Mouse (Mus musculus): ENCODE data around the gene Sel1l. TPM values are rescaled to one million over a fixed set of nuclear protein-coding genes. Genes with fewer than 3 reads are reported as not detected.
A peak's percentile ranks its signal among the peaks of the same experiment; 100 is the strongest.

Sel1l gene
- total and polyA plus RNA-seq, 3 experiments: 57.1 to 107 (median 80.1) TPM

- no peaks in the 10 kb centered on the region for H3K9me3 ChIP-seq (replicated peaks)
- ATAC-seq (ENCODE audit: extremely low read depth, insufficient number of reproducible peaks, low FRiP score, poor library complexity, severe bottlenecking) (0 out of 2 replicates have a peak, but pooled peaks have one; percentile 17), DNase-seq (ENCODE audit: low spot score) (no peak)
- no peak overlapping the region for H3K4me3 ChIP-seq (ENCODE audit: low read depth, low read length)
- H3K36me3 ChIP-seq (replicated peaks): peaks cover 65% of the 10 kb centered on the region
- peaks cover 26% of the 10 kb centered on the region for H3K4me1 ChIP-seq (ENCODE audit: insufficient read depth, low read depth, low read length)
- no peaks in the 10 kb centered on the region for H3K27me3 ChIP-seq (ENCODE audit: insufficient read depth, low read length)
- no peak for TF ChIP-seq TAL1 (conservative IDR thresholded peaks at IDR 0.05; ENCODE audit: low read depth, low read length)
- no peak for TF ChIP-seq POLR2AphosphoS5 (IDR thresholded peaks at IDR 0.05; ENCODE audit: insufficient replicate concordance, low read depth, low read length)
- no peak for TF ChIP-seq GATA1 (IDR thresholded peaks at IDR 0.05; ENCODE audit: borderline replicate concordance, low read length)
- TF ChIP-seq CTCF (IDR thresholded peaks at IDR 0.05; ENCODE audit: low read depth, low read length): no peak
- TF ChIP-seq GATA2 (IDR thresholded peaks at IDR 0.05; ENCODE audit: borderline replicate concordance, low read depth, low read length): no peak
Observed at GRCm38 (mm10) chr12:91843888-91844287, 5.1 kb downstream of the Sel1l start.

- TF ChIP-seq CTCF (IDR thresholded peaks at IDR 0.05; ENCODE audit: low read depth, low read length) (no peak), GATA2 (IDR thresholded peaks at IDR 0.05; ENCODE audit: borderline replicate concordance, low read depth, low read length) (no peak), TAL1 (conservative IDR thresholded peaks at IDR 0.05; ENCODE audit: low read depth, low read length) (no peak), GATA1 (IDR thresholded peaks at IDR 0.05; ENCODE audit: borderline replicate concordance, low read length) (no peak), POLR2AphosphoS5 (IDR thresholded peaks at IDR 0.05; ENCODE audit: insufficient replicate concordance, low read depth, low read length) (no peak)
- ATAC-seq (ENCODE audit: extremely low read depth, insufficient number of reproducible peaks, low FRiP score, poor library complexity, severe bottlenecking) (no peak), DNase-seq (ENCODE audit: low spot score) (no peak)
- no peaks in the 10 kb centered on the region for H3K9me3 ChIP-seq (replicated peaks)
- H3K4me3 ChIP-seq (ENCODE audit: low read depth, low read length): no peak overlapping the region
- H3K27me3 ChIP-seq (ENCODE audit: insufficient read depth, low read length): no peaks in the 10 kb centered on the region
- peaks cover 13% of the 10 kb centered on the region for H3K4me1 ChIP-seq (ENCODE audit: insufficient read depth, low read depth, low read length)
- peaks cover 80% of the 10 kb centered on the region for H3K36me3 ChIP-seq (replicated peaks)
Observed at GRCm38 (mm10) chr12:91841714-91842113, 7.2 kb downstream of the Sel1l start.

GRCm38 (mm10) chr12:91838261-91838660 lies 10.7 kb downstream of the Sel1l start:
- no peak for ATAC-seq (ENCODE audit: extremely low read depth, insufficient number of reproducible peaks, low FRiP score, poor library complexity, severe bottlenecking)
- no peaks in the 10 kb centered on the region for H3K4me1 ChIP-seq (ENCODE audit: insufficient read depth, low read depth, low read length)
- no peaks in the 10 kb centered on the region for H3K9me3 ChIP-seq (replicated peaks)
- no peak for TF ChIP-seq GATA1 (IDR thresholded peaks at IDR 0.05; ENCODE audit: borderline replicate concordance, low read length)
- TF ChIP-seq POLR2AphosphoS5 (IDR thresholded peaks at IDR 0.05; ENCODE audit: insufficient replicate concordance, low read depth, low read length): no peak
- no peak for TF ChIP-seq CTCF (IDR thresholded peaks at IDR 0.05; ENCODE audit: low read depth, low read length)
- TF ChIP-seq GATA2 (IDR thresholded peaks at IDR 0.05; ENCODE audit: borderline replicate concordance, low read depth, low read length): no peak
- TF ChIP-seq TAL1 (conservative IDR thresholded peaks at IDR 0.05; ENCODE audit: low read depth, low read length): no peak
- DNase-seq (ENCODE audit: low spot score): no peak
- no peak overlapping the region for H3K4me3 ChIP-seq (ENCODE audit: low read depth, low read length)
- H3K27me3 ChIP-seq (ENCODE audit: insufficient read depth, low read length): no peaks in the 10 kb centered on the region
- H3K36me3 ChIP-seq (replicated peaks): peaks cover 87% of the 10 kb centered on the region

GRCm38 (mm10) chr12:91837401-91838065 lies 11.4 kb downstream of the Sel1l start:
- Histone ChIP-seq H3K4me1 (ENCODE audit: insufficient read depth, low read depth, low read length) (no peaks in the 10 kb centered on the region), H3K9me3 (replicated peaks) (no peaks in the 10 kb centered on the region), H3K4me3 (ENCODE audit: low read depth, low read length) (0 out of 2 replicates have a peak overlapping the region, but pooled peaks have one; percentile 13), H3K36me3 (replicated peaks) (peaks cover 93% of the 10 kb centered on the region), H3K27me3 (ENCODE audit: insufficient read depth, low read length) (no peaks in the 10 kb centered on the region)
- TF ChIP-seq GATA2 (IDR thresholded peaks at IDR 0.05; ENCODE audit: borderline replicate concordance, low read depth, low read length) (no peak), TAL1 (conservative IDR thresholded peaks at IDR 0.05; ENCODE audit: low read depth, low read length) (no peak), GATA1 (IDR thresholded peaks at IDR 0.05; ENCODE audit: borderline replicate concordance, low read length) (no peak), CTCF (IDR thresholded peaks at IDR 0.05; ENCODE audit: low read depth, low read length) (no peak), POLR2AphosphoS5 (IDR thresholded peaks at IDR 0.05; ENCODE audit: insufficient replicate concordance, low read depth, low read length) (no peak)
- DNase-seq (ENCODE audit: low spot score): no peak
- ATAC-seq (ENCODE audit: extremely low read depth, insufficient number of reproducible peaks, low FRiP score, poor library complexity, severe bottlenecking): no peak

- H3K9me3 ChIP-seq (replicated peaks): no peaks in the 10 kb centered on the region
- H3K4me1 ChIP-seq (ENCODE audit: insufficient read depth, low read depth, low read length): no peaks in the 10 kb centered on the region
- TF ChIP-seq POLR2AphosphoS5 (IDR thresholded peaks at IDR 0.05; ENCODE audit: insufficient replicate concordance, low read depth, low read length) (no peak), GATA1 (IDR thresholded peaks at IDR 0.05; ENCODE audit: borderline replicate concordance, low read length) (no peak), GATA2 (IDR thresholded peaks at IDR 0.05; ENCODE audit: borderline replicate concordance, low read depth, low read length) (no peak), TAL1 (conservative IDR thresholded peaks at IDR 0.05; ENCODE audit: low read depth, low read length) (no peak), CTCF (IDR thresholded peaks at IDR 0.05; ENCODE audit: low read depth, low read length) (no peak)
- H3K27me3 ChIP-seq (ENCODE audit: insufficient read depth, low read length): no peaks in the 10 kb centered on the region
- no peak overlapping the region for H3K4me3 ChIP-seq (ENCODE audit: low read depth, low read length)
- H3K36me3 ChIP-seq (replicated peaks): peaks cover 86% of the 10 kb centered on the region
- DNase-seq (ENCODE audit: low spot score) (no peak), ATAC-seq (ENCODE audit: extremely low read depth, insufficient number of reproducible peaks, low FRiP score, poor library complexity, severe bottlenecking) (no peak)
Observed at GRCm38 (mm10) chr12:91833939-91834333, 15.0 kb downstream of the Sel1l start.

GRCm38 (mm10) chr12:91833237-91833938 lies 15.6 kb downstream of the Sel1l start:
- ATAC-seq (ENCODE audit: extremely low read depth, insufficient number of reproducible peaks, low FRiP score, poor library complexity, severe bottlenecking) (no peak), DNase-seq (ENCODE audit: low spot score) (no peak)
- no peaks in the 10 kb centered on the region for H3K9me3 ChIP-seq (replicated peaks)
- no peak overlapping the region for H3K4me3 ChIP-seq (ENCODE audit: low read depth, low read length)
- no peak for TF ChIP-seq GATA1 (IDR thresholded peaks at IDR 0.05; ENCODE audit: borderline replicate concordance, low read length)
- TF ChIP-seq TAL1 (conservative IDR thresholded peaks at IDR 0.05; ENCODE audit: low read depth, low read length): no peak
- no peak for TF ChIP-seq GATA2 (IDR thresholded peaks at IDR 0.05; ENCODE audit: borderline replicate concordance, low read depth, low read length)
- no peak for TF ChIP-seq CTCF (IDR thresholded peaks at IDR 0.05; ENCODE audit: low read depth, low read length)
- no peak for TF ChIP-seq POLR2AphosphoS5 (IDR thresholded peaks at IDR 0.05; ENCODE audit: insufficient replicate concordance, low read depth, low read length)
- peaks cover 84% of the 10 kb centered on the region for H3K36me3 ChIP-seq (replicated peaks)
- no peaks in the 10 kb centered on the region for H3K27me3 ChIP-seq (ENCODE audit: insufficient read depth, low read length)
- H3K4me1 ChIP-seq (ENCODE audit: insufficient read depth, low read depth, low read length): no peaks in the 10 kb centered on the region
